8 mouse cellular contexts compared by ENCODE assay signal in genomic region chr16:4607818-4608531, GRCm38 (mm10). TPM values are rescaled to one million over a fixed set of nuclear protein-coding genes. Genes with fewer than 3 reads are reported as not detected.
A peak's percentile ranks its signal among the peaks of the same experiment; 100 is the strongest.
DNase-seq lines count a peak whose midpoint lies in the region.

No protein-coding gene starts in this region.

- peak; percentile 82 for DNase-seq in T-cell, adult 2 months (ENCODE audit: low spot score)
- DNase-seq in cerebellum, postnatal 10 days: peak; percentile 92 to 93
- peak; percentile 77 to 81 for DNase-seq in frontal cortex, postnatal 36 days (ENCODE audit: low spot score in 2 of 2)
- DNase-seq in hindlimb bud, embryonic 11.5 days (ENCODE audit: extremely low spot score, low read depth, low spot score): peak; percentile 80
- peak; percentile 73 to 82 for DNase-seq in left cerebral cortex, postnatal 10 days (ENCODE audit: extremely low spot score in 1 of 2, low spot score in 2 of 2)
- peak; percentile 89 for DNase-seq in mesoderm, embryonic 11.5 days (ENCODE audit: low read depth, low spot score)
- peak; percentile 75 for DNase-seq in right cerebral cortex, postnatal 14 days
- peak; percentile 78 to 82 for DNase-seq in urinary bladder, postnatal 4 days (ENCODE audit: low spot score in 2 of 2)

- intact Hi-C loops in left cerebral cortex, postnatal 10 days (cut with DNase I): loop anchor here (5.0 to 10.0 kb wide), 3 partner anchors 41 to 293 kb away; no protein-coding TSS in a partner anchor

RNA-seq across cellular contexts. Expression of gene Glis2, which starts 13.5 kb away (rescaled TPM):
- 10 to 100 TPM; 15.9 to 18.9 TPM for total RNA-seq in left cerebral cortex, postnatal 10 days (2021)

RNA-seq across cellular contexts. Expression of gene Pam16, which starts 16.8 kb away (rescaled TPM):
- total RNA-seq in left cerebral cortex, postnatal 10 days (2021): 10 to 100 TPM; 78.2 to 86.0 TPM

RNA-seq across cellular contexts. Expression of gene Vasn, which starts 31.8 kb away (rescaled TPM):
- total RNA-seq in left cerebral cortex, postnatal 10 days (2021): 1 to 10 TPM; 5.1 to 6.4 TPM

RNA-seq across cellular contexts. Expression of gene Dnaja3, which starts 31.8 kb away (rescaled TPM):
- total RNA-seq in left cerebral cortex, postnatal 10 days (2021): 10 to 100 TPM; 58.7 to 59.0 TPM

RNA-seq across cellular contexts. Expression of gene Tfap4, which starts 48.3 kb away (rescaled TPM):
- 1 to 10 TPM; 3.1 to 3.4 TPM for total RNA-seq in left cerebral cortex, postnatal 10 days (2021)

Comparison
In these comparisons a context has a peak if more than half of its experiments do, and no peak if none do; other contexts are left out.
1. Peak in every context shown above with its lines: DNase-seq.